In the genomic region with DNA sequence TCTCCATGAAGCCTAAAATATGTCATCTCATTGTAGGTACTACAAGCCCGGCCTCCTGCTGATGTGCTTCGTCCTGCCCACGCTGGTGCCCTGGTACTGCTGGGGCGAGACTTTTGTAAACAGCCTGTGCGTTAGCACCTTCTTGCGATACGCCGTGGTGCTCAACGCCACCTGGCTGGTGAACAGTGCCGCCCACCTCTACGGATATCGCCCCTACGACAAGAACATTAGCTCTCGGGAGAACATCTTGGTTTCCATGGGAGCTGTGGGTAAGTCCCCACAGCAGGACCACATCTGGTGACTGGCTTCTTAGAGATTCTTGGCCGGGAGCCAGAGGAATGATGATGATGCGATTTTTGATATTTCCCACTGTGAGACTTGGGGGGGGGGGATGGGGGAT, we compare ENCODE assay signal across 8 mouse cellular contexts. TPM values are rescaled to one million over a fixed set of nuclear protein-coding genes. Genes with fewer than 3 reads are reported as not detected.
A peak's percentile ranks its signal among the peaks of the same experiment; 100 is the strongest.
DNase-seq lines count a peak whose midpoint lies in the region; ATAC-seq and TF ChIP-seq lines count a peak whose summit lies in the region.

No protein-coding gene starts in this region.

- 0 out of 2 replicates have a peak, but pooled peaks have one; percentile 19 for ATAC-seq in kidney, postnatal 0 days (replicated peaks; ENCODE audit: low FRiP score, low read depth)
- ATAC-seq in hindbrain, embryonic 13.5 days (ENCODE audit: low FRiP score), result no peak
- ATAC-seq in activated CD4-positive, CD25-positive, alpha-beta regulatory T cell, adult 4 months, result no peak

- 63% methylated on average over 16 of the region's 16 CpGs for WGBS in kidney, postnatal 0 days
- 73% methylated on average over 16 of the region's 16 CpGs for WGBS in kidney, adult 2 months
- WGBS in hindbrain, embryonic 13.5 days, result 64% methylated on average over 16 of the region's 16 CpGs

- H3K9ac ChIP-seq in kidney, postnatal 0 days (ENCODE audit: low read depth, low read length), result no peak overlapping the region
- H3K9ac ChIP-seq in hindbrain, embryonic 13.5 days, result peak overlapping the region; percentile 43; the same call in 1 of the 2 replicates

- DNase-seq in kidney, postnatal 0 days (ENCODE audit: low spot score), result no peak
- DNase-seq in kidney, adult 2 months, result no peak
- DNase-seq in NIH3T3 (ENCODE audit: low read depth), result peak; percentile 88
- peak; percentile 78 for DNase-seq in lung, postnatal 36 days
- no peak for DNase-seq in layer of hippocampus, postnatal 36 days
- DNase-seq in cerebellum, adult 9-10 months, result no peak

- TF ChIP-seq POLR2A in kidney, adult 2 months (IDR thresholded peaks at IDR 0.05; ENCODE audit: low read depth, low read length), result no peak

- peak; percentile 17; the same call in 1 of the 2 replicates for TF ChIP-seq CTCF in kidney, postnatal 0 days (IDR thresholded peaks at IDR 0.05; ENCODE audit: low read depth)
- TF ChIP-seq CTCF in kidney, adult 2 months (conservative IDR thresholded peaks at IDR 0.05; ENCODE audit: insufficient read depth, insufficient read length, low read depth, low read length), result no peak

- H3K27me3 ChIP-seq in kidney, postnatal 0 days (ENCODE audit: insufficient read depth, low read length), result no peaks in the 10 kb centered on the region
- no peaks in the 10 kb centered on the region for H3K27me3 ChIP-seq in kidney, adult 2 months (replicated peaks; ENCODE audit: control insufficient read depth, insufficient read depth, low read length)
- H3K27me3 ChIP-seq in hindbrain, embryonic 13.5 days, result no peaks in the 10 kb centered on the region

- H3K4me1 ChIP-seq in kidney, postnatal 0 days (replicated peaks; ENCODE audit: insufficient read depth, low read length), result peaks cover 33% of the 10 kb centered on the region
- H3K4me1 ChIP-seq in kidney, adult 2 months (ENCODE audit: control insufficient read depth, insufficient read depth, low read length), result peaks cover 7% of the 10 kb centered on the region; the same call in 1 of the 2 replicates
- peaks cover 79% of the 10 kb centered on the region for H3K4me1 ChIP-seq in hindbrain, embryonic 13.5 days (replicated peaks)

- no peak overlapping the region for H3K27ac ChIP-seq in kidney, postnatal 0 days
- no peak overlapping the region for H3K27ac ChIP-seq in kidney, adult 2 months (ENCODE audit: insufficient read depth, low read depth, low read length)
- H3K27ac ChIP-seq in hindbrain, embryonic 13.5 days, result no peak overlapping the region

- H3K4me3 ChIP-seq in kidney, postnatal 0 days (replicated peaks; ENCODE audit: low read depth, low read length), result no peak overlapping the region
- H3K4me3 ChIP-seq in kidney, adult 2 months (ENCODE audit: insufficient read depth, low read depth, low read length), result no peak overlapping the region
- peak overlapping the region; percentile 9; the same call in 1 of the 2 replicates for H3K4me3 ChIP-seq in hindbrain, embryonic 13.5 days

- no peak overlapping the region for H3K4me2 ChIP-seq in kidney, postnatal 0 days (ENCODE audit: low read length)
- H3K4me2 ChIP-seq in hindbrain, embryonic 13.5 days, result peak overlapping the region; percentile 96; the same call in 1 of the 2 replicates

- peaks cover 75% of the 10 kb centered on the region for H3K36me3 ChIP-seq in kidney, postnatal 0 days (ENCODE audit: insufficient read depth, low read length)
- H3K36me3 ChIP-seq in kidney, adult 2 months (ENCODE audit: control insufficient read depth, insufficient read depth, low read length), result peaks cover 2% of the 10 kb centered on the region; the same call in 1 of the 2 replicates
- H3K36me3 ChIP-seq in hindbrain, embryonic 13.5 days, result peaks cover 100% of the 10 kb centered on the region

- H3K9me3 ChIP-seq in kidney, postnatal 0 days (replicated peaks; ENCODE audit: low read length), result no peaks in the 10 kb centered on the region
- H3K9me3 ChIP-seq in hindbrain, embryonic 13.5 days, result no peaks in the 10 kb centered on the region

RNA-seq across cellular contexts. Expression of a gene that starts 7.7 kb away (rescaled TPM):
- polyA plus RNA-seq in kidney, postnatal 0 days (2015; fragmentation: Nextera tagmentation; extraction: Ambion mirVana), result 78.4 and 81.1 TPM in 2 replicates
- 61.3 and 63.9 TPM in 2 replicates for polyA plus RNA-seq in kidney, adult 2 months (2012; rRNA removed)
- polyA plus RNA-seq in hindbrain, embryonic 13.5 days (2015; fragmentation: Nextera tagmentation; extraction: Ambion mirVana), result 246 and 249 TPM in 2 replicates
- polyA plus RNA-seq in activated CD4-positive, CD25-positive, alpha-beta regulatory T cell, adult 4 months (2017; shearing (Covaris generic)), result 10 to 100 TPM; 37.3 to 47.1 TPM
- 100 to 1,000 TPM; 621 to 658 TPM for total RNA-seq in layer of hippocampus, postnatal 36 days (2021)

RNA-seq across cellular contexts. Expression of a gene that starts 31.7 kb away (rescaled TPM):
- 0.12 and 0.18 TPM in 2 replicates for polyA plus RNA-seq in kidney, postnatal 0 days (2015; fragmentation: Nextera tagmentation; extraction: Ambion mirVana)
- polyA plus RNA-seq in kidney, adult 2 months (2012; rRNA removed), result 0.23 and 0.26 TPM in 2 replicates
- polyA plus RNA-seq in hindbrain, embryonic 13.5 days (2015; fragmentation: Nextera tagmentation; extraction: Ambion mirVana), result 0.09 and 0.19 TPM in 2 replicates
- under 1 TPM; 0.60 to 0.69 TPM for polyA plus RNA-seq in activated CD4-positive, CD25-positive, alpha-beta regulatory T cell, adult 4 months (2017; shearing (Covaris generic))
- 1 to 10 TPM; 1.7 to 2.7 TPM for total RNA-seq in layer of hippocampus, postnatal 36 days (2021)

Comparison
In these comparisons a context has a peak if more than half of its experiments do, and no peak if none do; other contexts are left out.
1. DNase-seq: peak in NIH3T3 (single experiment) and lung, postnatal 36 days (single experiment); none in kidney, postnatal 0 days (single experiment), kidney, adult 2 months (single experiment), layer of hippocampus, postnatal 36 days (0 of 2) and cerebellum, adult 9-10 months (single experiment).